Comparison of ENCODE assay signal across 36 mouse cellular contexts in the genomic region with DNA sequence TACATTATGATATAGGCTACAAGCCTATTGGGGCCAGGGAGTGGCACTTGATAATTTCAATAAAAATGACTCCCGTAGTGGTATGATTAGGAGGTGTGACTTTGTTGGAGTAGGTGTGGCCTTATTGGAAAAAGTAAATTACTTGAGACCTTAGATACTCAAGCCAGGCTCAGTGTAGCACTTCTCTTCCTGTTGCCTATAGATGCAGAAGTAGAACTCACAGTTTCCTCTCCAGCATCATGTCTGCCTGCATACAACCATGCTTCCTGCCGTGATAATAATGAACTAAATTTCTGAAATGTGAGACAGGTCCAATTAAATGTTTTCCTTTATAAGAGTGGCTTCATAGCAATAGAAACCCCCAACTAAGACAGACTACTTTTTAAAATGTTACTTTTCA. TPM values are rescaled to one million over a fixed set of nuclear protein-coding genes. Genes with fewer than 3 reads are reported as not detected.
"Had no signal": no experiment of that assay in that cellular context is flagged by ENCODE, and none has a peak within 500 bp of the region (broad histone marks: within the 10 kb centered on the region; RNA-seq: fewer than 3 reads in every experiment).

No protein-coding gene starts in this region.

- H3K27me3 ChIP-seq: heart, embryonic 12.5 days; hindbrain, embryonic 13.5 days; hindbrain, embryonic 15.5 days; intestine, embryonic 15.5 days; kidney, embryonic 15.5 days; limb, embryonic 13.5 days; limb, embryonic 15.5 days; liver, embryonic 12.5 days had no signal

- H3K9ac ChIP-seq: heart, embryonic 12.5 days; hindbrain, embryonic 13.5 days; hindbrain, embryonic 15.5 days; intestine, embryonic 15.5 days; kidney, embryonic 15.5 days; limb, embryonic 13.5 days; limb, embryonic 15.5 days; liver, embryonic 12.5 days; liver, embryonic 14.5 days had no signal

- H3K4me3 ChIP-seq: heart, embryonic 10.5 days; heart, embryonic 12.5 days; hindbrain, embryonic 13.5 days; hindbrain, embryonic 15.5 days; intestine, embryonic 15.5 days; kidney, embryonic 15.5 days; limb, embryonic 13.5 days; limb, embryonic 15.5 days; liver, embryonic 12.5 days had no signal

- H3K27ac ChIP-seq: heart, embryonic 10.5 days; hindbrain, embryonic 13.5 days; hindbrain, embryonic 15.5 days; hindbrain, postnatal 0 days; intestine, embryonic 15.5 days; kidney, embryonic 15.5 days; kidney, postnatal 0 days; limb, embryonic 13.5 days; limb, embryonic 15.5 days; liver, embryonic 12.5 days; liver, embryonic 14.5 days had no signal

- H3K4me2 ChIP-seq: heart, embryonic 12.5 days; hindbrain, embryonic 13.5 days; hindbrain, embryonic 15.5 days; intestine, embryonic 15.5 days; kidney, embryonic 15.5 days; limb, embryonic 13.5 days; limb, embryonic 15.5 days; liver, embryonic 12.5 days had no signal

- H3K4me1 ChIP-seq: heart, embryonic 10.5 days; heart, embryonic 12.5 days; hindbrain, embryonic 13.5 days; hindbrain, embryonic 15.5 days; intestine, embryonic 15.5 days; kidney, embryonic 15.5 days; limb, embryonic 13.5 days; limb, embryonic 15.5 days; liver, embryonic 12.5 days had no signal

- H3K9me3 ChIP-seq: heart, embryonic 10.5 days; heart, embryonic 12.5 days; hindbrain, embryonic 13.5 days; hindbrain, embryonic 15.5 days; intestine, embryonic 15.5 days; kidney, embryonic 15.5 days; limb, embryonic 13.5 days; limb, embryonic 15.5 days; liver, embryonic 12.5 days had no signal

- H3K36me3 ChIP-seq: heart, embryonic 10.5 days; heart, embryonic 12.5 days; hindbrain, embryonic 13.5 days; hindbrain, embryonic 15.5 days; intestine, embryonic 15.5 days; kidney, embryonic 15.5 days; limb, embryonic 13.5 days; limb, embryonic 15.5 days; liver, embryonic 12.5 days had no signal

- DNase-seq: gastrocnemius, postnatal 14 days; heart, adult 18-20 months; heart, postnatal 10 days; heart, postnatal 36 days; kidney, adult 2 months; kidney, adult 9 months; kidney, postnatal 14 days; kidney, postnatal 36 days; layer of hippocampus, adult 9-11 months; layer of hippocampus, postnatal 36 days; left cerebral cortex, postnatal 4 days had no signal

- ATAC-seq: hindbrain, postnatal 0 days; intestine, embryonic 15.5 days; intestine, postnatal 0 days; liver, embryonic 12.5 days had no signal

RNA-seq across cellular contexts. Expression of gene P2ry10, which starts 45.9 kb away (rescaled TPM):
- total RNA-seq: gastrocnemius, adult 18-20 months; gastrocnemius, adult 8-10 months; gastrocnemius, postnatal 14 days; hindbrain, postnatal 0 days; layer of hippocampus, adult 18-20 months; layer of hippocampus, adult 8-10 months; layer of hippocampus, postnatal 14 days; layer of hippocampus, postnatal 36 days; left cerebral cortex, adult 18-20 months; left cerebral cortex, adult 8-10 months; left cerebral cortex, postnatal 10 days; left cerebral cortex, postnatal 25 days; left cerebral cortex, postnatal 4 days had no signal
- polyA plus RNA-seq: heart, embryonic 10.5 days; heart, embryonic 12.5 days; heart, embryonic 14.5 days; hindbrain, embryonic 11.5 days; hindbrain, embryonic 13.5 days; hindbrain, embryonic 15.5 days; hindbrain, postnatal 0 days; intestine, postnatal 0 days; limb, embryonic 11.5 days had no signal
